Mouse (Mus musculus): Measurements from ENCODE around the gene Tlk2. TPM values are rescaled to one million over a fixed set of nuclear protein-coding genes. Genes with fewer than 3 reads are reported as not detected.

Gene Tlk2
- total RNA-seq, 2 experiments from 2014 or later = 31.2 to 32.0 TPM

- no peak for DNase-seq
These were observed 82.5 kb downstream of the Tlk2 start for GRCm38 (mm10) chr11:105261116-105261515.

DNA sequence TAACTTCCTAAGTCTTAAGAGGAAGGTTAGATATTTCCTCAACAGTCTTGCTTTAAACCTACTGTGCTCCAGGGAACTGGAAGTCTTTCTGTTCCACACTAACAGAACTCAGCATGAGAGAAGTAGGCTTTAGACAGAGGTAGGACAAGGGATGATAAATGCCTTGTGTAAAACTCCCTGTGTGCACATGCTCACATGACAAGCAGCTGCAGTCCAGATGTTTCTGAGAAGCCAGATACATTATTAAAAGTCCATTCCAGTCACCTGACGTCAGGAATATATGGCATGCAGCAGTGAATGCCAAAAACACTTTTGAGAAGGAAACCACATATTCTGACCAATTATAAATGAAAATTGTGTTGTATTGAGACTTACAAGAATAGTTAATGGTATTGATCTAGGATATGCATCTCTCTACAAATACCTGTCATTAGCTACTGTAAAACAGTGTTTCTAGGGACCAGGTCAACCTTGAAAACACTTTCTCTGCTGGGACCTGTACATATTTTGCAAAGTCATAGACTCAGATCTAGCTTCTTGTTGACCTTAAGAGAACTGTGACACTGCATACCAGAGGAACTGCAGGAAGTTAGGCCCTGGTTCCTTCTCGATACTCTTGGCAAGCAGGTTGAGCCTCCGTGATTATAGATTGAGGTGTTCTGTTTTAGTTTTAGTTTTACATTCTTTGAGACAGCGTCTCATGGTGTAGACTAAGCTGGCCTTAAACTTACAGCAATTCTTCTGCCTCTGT lies 83.2 kb downstream of the Tlk2 start:
- DNase-seq = no peak

- no peak for DNase-seq
These were observed 85.9 kb downstream of the Tlk2 start for GRCm38 (mm10) chr11:105264506-105264905.

- no peak for DNase-seq
These were observed 86.4 kb downstream of the Tlk2 start for GRCm38 (mm10) chr11:105264988-105265387.

- peak; percentile 51 to 84 for DNase-seq
These were observed 91.5 kb downstream of the Tlk2 start for GRCm38 (mm10) chr11:105270155-105270554.

DNA sequence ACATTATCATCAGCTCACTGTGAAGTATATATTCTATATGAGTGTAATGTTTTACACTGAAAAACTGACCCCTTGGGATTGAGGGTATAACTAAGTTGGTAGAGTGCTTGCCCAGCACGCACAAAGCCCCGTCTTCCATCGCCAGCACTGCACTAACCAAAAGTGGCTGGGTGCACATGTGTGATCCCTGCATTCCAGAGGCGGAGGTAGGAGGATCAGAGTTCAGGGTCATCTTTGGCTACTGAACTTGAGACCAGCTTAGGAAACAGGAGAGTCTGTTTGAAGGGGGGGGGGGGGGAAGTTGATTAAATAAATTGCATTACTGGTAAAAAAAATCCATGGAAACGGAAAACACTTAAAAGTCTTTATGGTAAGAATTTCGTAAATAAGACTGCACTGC lies 101.8 kb downstream of the Tlk2 start:
- DNase-seq = no peak

GRCm38 (mm10) chr11:105281291-105281690 lies 102.7 kb downstream of the Tlk2 start:
- DNase-seq = no peak

GRCm38 (mm10) chr11:105281763-105282459 lies 103.3 kb downstream of the Tlk2 start:
- DNase-seq = no peak

GRCm38 (mm10) chr11:105282460-105282859 lies 103.9 kb downstream of the Tlk2 start:
- DNase-seq = peak; percentile 61 to 85

- no peak for DNase-seq
These were observed 104.4 kb downstream of the Tlk2 start for GRCm38 (mm10) chr11:105283016-105283415.

DNA sequence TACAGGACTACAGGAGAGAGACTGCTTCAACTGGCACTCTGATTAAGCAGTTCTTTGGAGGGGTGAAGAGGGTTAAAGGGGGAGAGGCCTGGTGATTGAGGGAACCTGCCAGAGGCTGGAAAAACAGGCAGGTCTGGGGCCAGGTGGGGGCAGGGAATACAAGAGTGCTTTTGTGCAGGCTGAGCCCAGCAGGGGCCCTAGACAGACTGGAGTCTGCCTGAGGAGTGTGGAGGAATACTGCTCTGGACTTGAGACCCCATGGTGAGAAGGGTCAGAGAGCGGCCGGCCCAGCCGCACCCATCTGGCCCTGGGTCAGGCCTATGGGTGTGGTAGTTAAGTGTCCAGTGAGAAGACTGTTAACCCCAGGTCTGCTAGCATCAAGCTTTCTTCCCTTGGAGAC lies 107.1 kb downstream of the Tlk2 start:
- no peak for DNase-seq

GRCm38 (mm10) chr11:105289403-105289802 lies 110.8 kb downstream of the Tlk2 start:
- no peak for DNase-seq

GRCm38 (mm10) chr11:105291681-105292123 lies 113.1 kb downstream of the Tlk2 start:
- peak; percentile 60 to 76 for DNase-seq

- peak; percentile 83 to 86 for DNase-seq
These were observed 113.8 kb downstream of the Tlk2 start, which contains the start of gene Mrc2 for GRCm38 (mm10) chr11:105292124-105293071. Gene Mrc2 (plus strand): TSS chr11:105292643.

GRCm38 (mm10) chr11:105293101-105293581 lies 114.5 kb downstream of the Tlk2 start:
- peak; percentile 64 to 71 for DNase-seq

DNA sequence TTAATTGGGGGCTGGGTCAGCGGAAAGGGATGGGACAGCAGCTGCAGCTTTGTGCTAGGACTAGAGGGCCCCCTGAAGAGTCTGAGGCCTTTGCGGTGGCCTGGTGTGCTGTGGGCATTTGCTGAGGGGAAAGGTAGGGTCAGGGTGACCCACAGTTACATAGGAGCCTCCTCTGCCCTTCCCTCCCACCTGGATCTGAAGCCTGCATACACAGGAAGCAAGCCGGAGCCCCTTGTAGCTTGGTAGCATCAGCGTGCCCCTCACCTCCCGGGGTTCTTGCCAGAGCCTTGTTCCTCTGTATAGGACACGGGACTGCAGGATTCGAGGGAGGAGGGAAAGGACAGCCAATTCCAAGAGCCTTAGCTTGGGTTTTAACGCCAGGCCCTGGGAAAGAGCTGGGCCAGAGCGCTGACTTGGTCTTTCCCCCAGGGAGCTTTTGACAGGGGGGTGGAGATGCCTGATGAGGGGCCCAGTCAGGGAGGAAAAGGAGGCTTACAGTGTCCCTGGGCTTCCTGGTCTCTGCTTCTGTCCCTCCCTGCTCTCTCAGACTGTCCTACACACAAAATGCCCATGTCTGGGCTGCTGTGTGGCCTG lies 115.4 kb downstream of the Tlk2 start:
- peak; percentile 55 to 65 for DNase-seq

- no peak for DNase-seq
These were observed 117.5 kb downstream of the Tlk2 start for GRCm38 (mm10) chr11:105296084-105296483.

GRCm38 (mm10) chr11:105310197-105310596 lies 131.6 kb downstream of the Tlk2 start:
- DNase-seq = no peak

DNA sequence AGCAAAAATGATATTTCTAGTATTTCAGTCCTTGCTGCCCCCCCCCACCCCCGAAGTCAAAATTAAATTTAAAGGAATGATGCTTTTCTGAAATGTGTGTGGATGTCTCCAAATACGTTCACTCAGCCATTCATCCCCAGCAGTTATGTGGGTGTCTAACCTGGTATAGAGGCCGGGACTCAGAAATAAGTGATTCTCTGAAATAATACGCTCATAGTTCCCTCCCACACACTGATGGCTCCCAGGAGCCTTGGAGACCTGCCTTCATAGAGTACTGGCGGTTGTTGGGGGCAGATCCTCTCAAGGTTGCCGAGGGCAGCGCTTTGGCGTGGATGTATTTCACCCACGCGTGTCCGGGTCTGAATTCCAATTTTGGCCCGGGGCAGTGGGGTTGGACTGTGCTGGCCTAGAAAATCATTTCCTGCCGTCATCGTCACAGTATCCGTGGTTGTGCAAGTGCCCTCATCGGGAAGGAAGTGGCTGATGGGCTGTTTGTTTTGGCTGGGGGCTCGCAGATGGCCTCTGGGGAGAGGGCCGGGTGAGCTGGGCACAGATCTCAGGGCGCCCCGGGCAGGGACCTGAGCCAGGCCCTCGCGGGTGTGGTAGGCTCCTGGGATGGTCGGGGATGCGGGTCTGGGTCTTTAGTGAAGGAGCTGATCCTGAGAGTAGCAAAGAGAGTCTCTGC lies 132.8 kb downstream of the Tlk2 start:
- DNase-seq = peak; percentile 77 to 83

DNA sequence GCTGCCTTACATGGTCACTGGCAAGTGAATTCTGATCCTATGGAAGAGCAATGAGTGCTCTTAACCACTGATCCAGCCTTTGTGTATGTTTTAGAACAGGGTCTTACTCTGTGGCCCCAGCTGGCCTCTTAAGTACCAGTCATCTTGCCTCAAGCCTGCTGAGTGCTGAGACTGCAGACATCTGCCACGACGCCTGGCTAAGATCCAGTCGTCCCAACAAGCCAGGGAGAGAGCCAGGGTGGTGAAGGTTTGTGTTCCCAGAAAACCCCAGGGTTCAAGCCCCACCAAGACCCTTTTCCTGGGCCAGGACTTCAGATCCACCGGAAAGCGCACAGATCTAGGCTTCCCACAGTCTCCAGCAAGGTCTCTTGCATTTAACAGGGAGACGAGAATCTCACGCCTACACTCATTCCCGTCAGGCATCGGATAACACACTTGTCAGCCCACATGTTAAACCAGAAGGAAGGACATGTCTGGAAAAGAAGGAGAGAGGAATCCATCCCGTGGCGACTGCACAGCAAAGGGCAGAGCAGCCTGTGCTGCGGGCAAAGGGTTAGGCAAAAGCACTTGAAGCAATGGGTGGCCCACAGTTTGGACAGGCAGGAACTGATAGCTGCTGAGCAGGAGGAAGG lies 133.8 kb downstream of the Tlk2 start:
- no peak for DNase-seq
